Mouse (Mus musculus): ENCODE results near the gene Sars2. TPM values are rescaled to one million over a fixed set of nuclear protein-coding genes. Genes with fewer than 3 reads are reported as not detected.
A peak's percentile ranks its signal among the peaks of the same experiment; 100 is the strongest.
"Not testable (repeated sequence)": the region's sequence is repeated elsewhere in the genome, so short reads cannot be mapped to it uniquely, and the experiment has no call there.

Gene Sars2
- polyA plus RNA-seq (2016; fragmentation: Nextera tagmentation; extraction: Ambion mirVana): 30.7 and 32.2 TPM in 2 replicates

DNA sequence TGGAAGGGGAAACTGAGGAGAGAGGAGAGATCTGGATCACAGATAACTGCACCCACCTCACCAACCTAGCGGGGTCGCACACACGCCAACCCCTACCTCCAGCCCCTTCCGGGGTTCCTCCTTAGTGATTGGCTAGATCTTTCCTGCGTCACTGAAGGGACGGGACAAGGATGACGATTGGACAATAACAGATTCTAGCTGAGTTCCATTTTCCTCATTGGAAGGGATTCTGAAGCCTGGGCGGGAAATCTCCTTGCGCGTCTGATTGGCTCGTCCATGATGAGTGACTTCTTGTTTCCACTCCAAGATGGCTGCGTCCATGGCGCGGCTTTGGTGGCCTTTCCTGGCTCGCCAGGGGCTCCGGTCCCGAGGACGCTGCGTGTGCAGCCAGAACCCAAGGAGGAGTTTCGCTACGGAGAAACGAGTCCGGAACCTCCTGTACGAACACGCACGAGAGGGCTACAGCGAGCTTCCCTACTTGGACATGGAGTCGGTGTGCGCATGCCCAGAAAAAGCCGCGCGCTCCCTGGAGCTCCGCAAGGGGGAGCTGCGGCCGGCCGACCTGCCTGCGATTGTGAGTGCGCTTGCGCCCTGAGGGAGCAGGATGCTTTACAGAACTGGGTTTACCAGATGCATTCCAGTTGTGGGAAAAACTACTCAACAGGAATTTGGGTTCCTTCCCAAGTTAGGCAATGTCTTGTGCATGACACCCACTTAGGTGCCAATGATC, at the start of gene Sars2, which contains the start of gene Mrps12:
Sars2 (plus strand) TSS at position 284 of the 730 bp plus-strand sequence.
Mrps12 (minus strand) TSS at position 112 of the 730 bp plus-strand sequence.
- Histone ChIP-seq H3K27me3 (ENCODE audit: insufficient read depth, poor library complexity, severe bottlenecking) (no peaks in the 10 kb centered on the region), H3K4me1 (peaks cover 15% of the 10 kb centered on the region; the same call in 1 of the 2 replicates)

DNA sequence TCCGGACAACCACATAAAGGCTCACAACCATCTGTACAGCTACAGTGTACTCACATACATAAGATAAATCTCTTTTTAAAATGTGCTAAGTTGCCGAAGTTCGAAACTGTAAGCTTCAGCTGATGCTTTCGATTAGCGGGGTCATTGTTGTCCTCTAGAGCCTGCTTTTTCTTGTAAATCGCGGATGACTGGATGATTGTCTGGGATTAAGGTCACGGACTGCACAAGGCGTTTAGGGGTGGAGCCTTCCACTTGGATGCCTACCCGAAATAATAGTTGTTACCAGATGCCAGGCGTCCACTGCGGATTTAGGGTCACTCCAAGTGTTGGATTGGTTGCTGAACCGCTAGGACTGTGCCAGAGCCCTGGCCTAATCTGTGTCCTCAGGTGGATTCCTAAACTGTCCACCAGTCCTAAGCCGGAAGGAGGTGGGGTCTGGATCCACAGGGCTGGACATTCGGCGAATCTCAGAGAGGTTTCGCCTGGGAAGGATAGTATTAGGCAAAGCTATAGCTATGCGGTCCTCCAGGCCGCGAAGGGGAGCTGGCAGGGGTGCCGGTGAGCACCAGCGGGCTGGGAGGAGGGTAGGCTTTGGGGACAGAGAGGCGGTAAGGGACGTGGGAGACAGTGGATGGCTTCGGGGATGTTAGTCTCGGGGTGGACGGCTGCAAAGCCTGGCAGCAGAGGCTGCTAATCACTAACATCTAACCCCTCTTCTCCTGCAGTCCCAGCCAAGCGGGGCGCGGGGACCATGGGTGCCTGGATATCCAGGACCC, 49.1 kb upstream of the Sars2 start, which contains the start of gene Fbxo27:
Fbxo27 (plus strand) TSS at position 305 of the 776 bp plus-strand sequence.
- Histone ChIP-seq H3K27ac (peak within 1 kb of the TSS; percentile 80), H3K4me3 (peak within 1 kb of the TSS; percentile 68), H3K9me3 (no peaks in the 10 kb centered on the region), H3K27me3 (ENCODE audit: insufficient read depth, poor library complexity, severe bottlenecking) (peaks cover 32% of the 10 kb centered on the region), H3K36me3 (0 out of 2 replicates have a peak, but pooled peaks cover 4% of the 10 kb centered on the region), H3K4me1 (peaks cover 15% of the 10 kb centered on the region)
- peak; percentile 77 for DNase-seq (ENCODE audit: low spot score)
- 33% methylated on average over 30 of the region's 30 CpGs for WGBS

More for the DNA sequence above, at the start of gene Sars2, which contains the start of gene Mrps12:
- under 1% methylated on average over 39 of the region's 39 CpGs for WGBS
- Histone ChIP-seq H3K9me3 (no peaks in the 10 kb centered on the region), H3K4me3 (peak within 1 kb of the TSS; percentile 80), H3K36me3 (peaks cover 64% of the 10 kb centered on the region), H3K27ac (peak within 1 kb of the TSS; percentile 96)
- peak; percentile 99 for DNase-seq (ENCODE audit: low spot score)

DNA sequence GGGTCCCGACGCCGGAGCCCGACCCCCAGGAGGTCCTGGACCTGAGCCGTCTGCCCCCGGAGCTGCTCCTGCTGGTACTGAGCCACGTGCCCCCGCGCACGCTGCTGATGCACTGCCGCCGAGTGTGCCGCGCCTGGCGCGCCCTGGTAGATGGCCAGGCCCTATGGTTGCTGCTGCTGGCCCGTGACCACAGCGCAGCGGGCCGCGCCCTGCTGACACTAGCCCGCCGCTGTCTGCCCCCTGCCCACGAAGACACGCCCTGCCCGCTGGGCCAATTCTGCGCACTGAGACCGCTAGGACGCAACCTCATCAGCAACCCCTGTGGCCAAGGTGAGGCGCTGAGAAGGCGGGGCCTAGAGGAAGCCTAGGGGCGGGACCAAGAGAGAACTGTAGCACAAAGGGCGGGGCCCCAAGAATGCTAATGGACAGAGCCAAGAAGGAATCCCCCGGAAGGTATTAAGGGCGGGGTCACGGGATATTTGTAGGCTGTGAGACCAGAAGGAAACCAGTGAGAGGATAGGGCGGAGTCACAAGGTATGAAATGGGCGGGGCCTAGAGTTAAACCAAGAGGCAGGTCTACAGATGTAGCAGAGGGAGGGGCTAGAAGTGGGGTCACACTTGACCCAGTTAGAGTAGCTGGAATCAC, 48.3 kb upstream of the Sars2 start:
- peak overlapping the region; percentile 80 for H3K27ac ChIP-seq
- 4% methylated on average over 38 of the region's 38 CpGs for WGBS

DNA sequence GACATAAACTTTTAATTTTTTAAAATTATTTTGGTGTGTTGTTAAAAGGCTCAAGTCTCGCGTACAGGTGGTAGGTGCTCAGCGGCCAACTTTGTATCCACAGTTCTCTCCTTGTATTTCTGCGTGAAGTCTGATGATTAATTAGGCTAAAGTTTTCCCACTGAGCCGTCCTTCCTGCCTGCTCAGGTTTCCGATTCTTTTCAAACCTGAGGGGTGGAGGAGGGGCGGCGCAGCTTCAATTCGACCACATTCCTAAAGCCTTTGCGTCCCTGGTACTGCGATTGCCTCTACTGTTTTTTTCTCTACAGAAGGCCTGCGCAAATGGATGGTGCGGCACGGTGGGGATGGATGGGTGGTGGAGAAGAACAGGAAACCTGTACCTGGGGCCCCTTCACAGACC, 47.4 kb upstream of the Sars2 start:
- Histone ChIP-seq H3K9me3 (no peaks in the 10 kb centered on the region), H3K4me1 (peaks cover 15% of the 10 kb centered on the region), H3K36me3 (peaks cover 7% of the 10 kb centered on the region; the same call in 1 of the 2 replicates), H3K27me3 (ENCODE audit: insufficient read depth, poor library complexity, severe bottlenecking) (peaks cover 32% of the 10 kb centered on the region), H3K27ac (no peak overlapping the region; the same call in 1 of the 2 replicates), H3K4me3 (peak overlapping the region; percentile 20; the same call in 1 of the 2 replicates)
- 8% methylated on average over 14 of the region's 14 CpGs for WGBS
- no peak for DNase-seq (ENCODE audit: low spot score)

More for the DNA sequence above, 48.3 kb upstream of the Sars2 start:
- Histone ChIP-seq H3K4me1 (peaks cover 15% of the 10 kb centered on the region), H3K36me3 (0 out of 2 replicates have a peak, but pooled peaks cover 4% of the 10 kb centered on the region), H3K4me3 (peak overlapping the region; percentile 68), H3K9me3 (no peaks in the 10 kb centered on the region), H3K27me3 (ENCODE audit: insufficient read depth, poor library complexity, severe bottlenecking) (peaks cover 32% of the 10 kb centered on the region)
- peak; percentile 91 for DNase-seq (ENCODE audit: low spot score)

DNA sequence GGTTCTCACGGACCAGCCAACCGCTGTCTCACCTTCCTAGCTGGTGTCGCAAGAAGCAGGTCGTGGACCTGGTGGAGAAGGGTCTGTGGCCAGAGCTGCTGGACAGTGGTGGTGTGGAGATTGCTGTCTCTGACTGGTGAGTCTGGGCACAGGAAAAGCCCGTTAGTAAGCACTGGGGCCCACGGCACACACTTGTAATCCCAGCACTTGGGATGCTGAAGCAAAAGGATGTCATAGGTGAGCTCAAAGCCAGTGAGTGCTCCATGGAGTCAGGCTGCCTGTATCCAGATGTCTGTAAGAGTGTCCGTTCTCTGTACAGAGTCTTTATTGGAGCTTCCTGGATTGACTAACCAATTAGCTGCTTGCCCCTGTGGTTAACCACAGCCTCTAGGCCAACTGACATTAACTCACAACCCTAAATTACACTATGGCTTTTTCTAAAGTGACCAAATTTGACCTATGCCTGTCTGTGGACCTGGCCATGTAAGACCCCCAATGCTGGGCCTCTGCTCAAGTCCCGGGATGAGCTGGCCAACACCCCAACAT, 46.8 kb upstream of the Sars2 start:
- WGBS: 58% methylated on average over 8 of the region's 8 CpGs
- Histone ChIP-seq H3K4me1 (peaks cover 15% of the 10 kb centered on the region), H3K27ac (peak overlapping the region; percentile 23; the same call in 1 of the 2 replicates), H3K27me3 (ENCODE audit: insufficient read depth, poor library complexity, severe bottlenecking) (peaks cover 32% of the 10 kb centered on the region), H3K9me3 (no peaks in the 10 kb centered on the region), H3K36me3 (peaks cover 8% of the 10 kb centered on the region; the same call in 1 of the 2 replicates), H3K4me3 (peak overlapping the region; percentile 20; the same call in 1 of the 2 replicates)
- no peak for DNase-seq (ENCODE audit: low spot score)

DNA sequence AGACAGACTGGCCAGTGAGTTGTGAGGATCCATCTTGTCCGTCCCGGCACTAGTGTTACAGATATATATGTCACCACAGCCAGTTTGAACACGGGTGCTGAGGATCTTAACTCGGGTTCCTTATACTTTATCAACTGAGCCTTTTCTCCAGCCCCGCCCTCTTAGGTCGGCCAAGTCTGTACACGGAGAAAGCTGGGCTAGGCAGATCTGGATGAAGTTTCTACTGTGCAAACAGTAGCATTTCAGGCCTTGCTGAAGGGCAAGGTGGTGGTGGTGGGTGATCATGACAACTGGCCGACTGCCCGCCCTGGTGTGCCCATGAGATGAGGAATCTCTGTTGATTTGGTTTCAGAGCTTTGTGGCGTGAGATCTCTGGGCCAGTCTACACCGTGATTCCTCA, 44.5 kb upstream of the Sars2 start:
- 89% methylated on average over 11 of the region's 11 CpGs for WGBS
- DNase-seq (ENCODE audit: low spot score): no peak

DNA sequence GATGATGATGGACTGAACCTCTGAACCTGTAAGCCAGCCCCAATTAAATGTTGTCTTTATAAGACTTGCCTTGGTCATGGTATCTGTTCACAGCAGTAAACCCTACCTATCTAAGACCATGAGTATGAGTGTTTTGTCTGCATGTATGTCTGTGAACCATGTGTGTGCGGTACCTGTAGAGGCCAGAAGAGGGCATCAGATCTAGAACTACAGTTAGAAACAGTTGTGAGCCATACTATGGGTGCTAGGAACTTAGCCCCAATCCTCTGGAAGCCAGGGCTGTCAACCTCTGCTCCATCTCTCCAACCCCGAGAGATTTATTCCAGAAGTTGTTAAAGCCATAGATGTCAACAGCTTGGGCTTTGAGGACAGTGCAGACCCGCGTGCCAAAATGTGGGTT, 41.5 kb upstream of the Sars2 start:
- Histone ChIP-seq H3K4me1 (no peaks in the 10 kb centered on the region), H3K27ac (no peak overlapping the region), H3K4me3 (no peak overlapping the region), H3K9me3 (0 out of 2 replicates have a peak, but pooled peaks cover 5% of the 10 kb centered on the region), H3K36me3 (peaks cover 18% of the 10 kb centered on the region; the same call in 1 of the 2 replicates), H3K27me3 (ENCODE audit: insufficient read depth, poor library complexity, severe bottlenecking) (no peaks in the 10 kb centered on the region)
- no peak for DNase-seq (ENCODE audit: low spot score)
- 94% methylated on average over 4 of the region's 4 CpGs for WGBS

More for the DNA sequence above, 44.5 kb upstream of the Sars2 start:
- Histone ChIP-seq H3K9me3 (0 out of 2 replicates have a peak, but pooled peaks cover 5% of the 10 kb centered on the region), H3K4me3 (no peak overlapping the region), H3K4me1 (peaks cover 15% of the 10 kb centered on the region), H3K27me3 (ENCODE audit: insufficient read depth, poor library complexity, severe bottlenecking) (peaks cover 23% of the 10 kb centered on the region), H3K27ac (no peak overlapping the region), H3K36me3 (peaks cover 18% of the 10 kb centered on the region; the same call in 1 of the 2 replicates)

DNA sequence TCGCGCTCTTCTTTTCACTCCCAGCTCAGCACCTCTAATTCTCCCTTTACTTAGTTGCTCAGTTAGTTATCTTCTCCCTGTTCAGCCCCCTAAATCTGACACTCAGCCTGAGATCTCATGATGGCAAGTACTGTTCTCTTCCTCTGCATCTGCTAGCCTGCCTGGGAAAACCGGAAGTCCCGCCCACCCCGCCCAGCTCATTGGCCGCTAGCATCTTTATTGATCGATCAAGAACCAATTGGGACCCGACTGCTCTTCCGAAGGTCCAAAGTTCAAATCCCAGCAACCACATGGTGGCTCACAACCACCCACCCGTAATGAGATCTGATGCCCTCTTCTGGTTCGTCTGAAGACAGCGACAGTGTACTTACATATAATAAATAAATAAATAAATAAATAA, 40.5 kb upstream of the Sars2 start:
- not testable (repeated sequence) for DNase-seq (ENCODE audit: low spot score); H3K9me3 ChIP-seq; H3K4me3 ChIP-seq; H3K4me1 ChIP-seq; H3K27me3 ChIP-seq (ENCODE audit: insufficient read depth, poor library complexity, severe bottlenecking); H3K27ac ChIP-seq
- peaks cover 18% of the 10 kb centered on the region; the same call in 1 of the 2 replicates for H3K36me3 ChIP-seq
- WGBS: 93% methylated on average over 12 of the region's 12 CpGs

DNA sequence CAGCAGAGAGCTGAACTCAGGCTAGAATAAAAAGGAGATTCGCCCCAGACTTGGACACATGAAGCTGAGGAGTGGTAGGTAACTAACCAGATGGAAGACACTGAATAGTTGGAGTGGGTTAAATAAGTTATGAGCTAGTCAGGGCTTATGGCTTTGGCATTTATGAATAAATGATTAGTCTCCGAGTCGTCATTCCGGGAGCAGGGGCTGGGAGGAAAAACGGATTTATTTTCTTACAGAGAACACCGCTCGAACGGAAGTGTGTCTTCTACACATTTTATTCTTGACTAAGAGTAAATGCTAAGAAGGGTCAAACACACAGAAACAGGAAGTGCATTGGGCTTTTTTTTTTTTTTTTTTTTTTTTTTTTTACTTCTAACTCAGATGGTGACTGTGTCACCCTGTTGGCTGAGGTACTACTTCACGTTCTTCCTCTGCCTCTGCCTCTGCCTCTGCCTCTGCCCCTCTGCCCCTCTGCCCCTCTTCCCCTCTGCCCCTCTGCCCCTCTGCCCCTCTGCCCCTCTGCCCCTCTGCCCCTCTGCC, 39.1 kb upstream of the Sars2 start:
- Histone ChIP-seq H3K4me1 (no peaks in the 10 kb centered on the region), H3K4me3 (no peak overlapping the region), H3K27ac (no peak overlapping the region), H3K36me3 (peaks cover 14% of the 10 kb centered on the region; the same call in 1 of the 2 replicates), H3K9me3 (0 out of 2 replicates have a peak, but pooled peaks cover 5% of the 10 kb centered on the region), H3K27me3 (ENCODE audit: insufficient read depth, poor library complexity, severe bottlenecking) (no peaks in the 10 kb centered on the region)
- DNase-seq (ENCODE audit: low spot score): no peak
- 71% methylated on average over 9 of the region's 9 CpGs for WGBS

DNA sequence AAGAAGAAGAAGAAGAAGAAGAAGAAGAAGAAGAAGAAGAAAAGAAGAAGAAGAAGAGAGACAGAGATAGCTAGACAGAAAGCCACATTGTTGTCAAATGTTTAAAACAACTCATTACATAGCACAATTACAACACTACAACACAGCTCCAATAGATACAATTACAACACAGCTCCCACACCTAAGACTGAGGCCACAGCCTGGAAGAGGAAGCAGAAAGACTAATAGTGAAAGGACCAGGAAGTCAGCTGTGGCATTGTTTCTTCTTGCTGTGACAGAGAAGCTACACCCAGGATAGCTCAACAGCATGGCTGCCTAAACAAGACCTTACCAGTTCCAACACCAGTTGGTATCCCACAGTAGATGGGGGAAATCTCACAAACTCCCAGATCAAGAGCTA, 32.3 kb upstream of the Sars2 start:
- Histone ChIP-seq H3K27me3 (ENCODE audit: insufficient read depth, poor library complexity, severe bottlenecking) (no peaks in the 10 kb centered on the region), H3K27ac (no peak overlapping the region), H3K4me3 (no peak overlapping the region), H3K9me3 (no peaks in the 10 kb centered on the region), H3K36me3 (no peaks in the 10 kb centered on the region), H3K4me1 (peaks cover 10% of the 10 kb centered on the region)
- DNase-seq (ENCODE audit: low spot score): no peak

DNA sequence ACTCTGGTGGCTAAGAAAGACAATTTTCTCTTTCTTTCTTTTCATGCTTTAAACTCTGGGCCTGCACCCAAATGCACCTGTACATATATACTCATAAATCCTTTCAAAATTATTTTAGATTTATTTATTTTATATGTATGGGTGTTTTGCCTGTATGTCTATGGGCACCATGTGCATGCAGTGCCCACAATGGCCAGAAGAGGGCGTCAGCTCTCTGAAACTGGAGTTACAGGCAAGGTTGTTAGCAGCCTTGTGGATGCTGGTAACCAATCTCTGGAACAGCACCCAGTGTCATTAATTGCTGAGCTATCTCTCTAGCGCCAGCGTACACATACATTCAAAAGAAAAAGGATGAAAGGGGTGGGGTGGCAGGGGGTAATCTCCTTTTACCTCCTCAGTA, 30.8 kb upstream of the Sars2 start:
- Histone ChIP-seq H3K27ac (no peak overlapping the region), H3K9me3 (no peaks in the 10 kb centered on the region), H3K27me3 (ENCODE audit: insufficient read depth, poor library complexity, severe bottlenecking) (no peaks in the 10 kb centered on the region), H3K4me1 (peaks cover 19% of the 10 kb centered on the region), H3K36me3 (no peaks in the 10 kb centered on the region), H3K4me3 (no peak overlapping the region)
- DNase-seq (ENCODE audit: low spot score): no peak
- 66% methylated on average over 3 of the region's 3 CpGs for WGBS

DNA sequence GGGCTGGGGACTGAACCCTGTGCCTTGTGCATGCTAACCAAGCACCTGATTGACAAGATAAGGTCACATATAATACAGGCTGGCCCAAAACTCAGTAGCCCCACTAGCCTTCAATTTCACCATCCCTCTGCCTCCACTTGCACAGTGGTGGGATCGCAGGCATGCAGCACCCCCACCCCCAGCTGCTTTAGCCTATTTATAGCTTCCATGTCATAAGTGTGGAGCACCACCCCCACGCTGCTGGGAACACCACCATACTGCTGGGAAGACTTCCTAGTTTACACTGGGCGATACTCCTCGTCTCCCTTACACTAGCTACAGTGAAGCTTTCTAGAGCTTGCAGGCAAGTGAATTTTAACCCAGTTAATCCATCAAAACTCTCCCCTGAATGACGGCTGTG, 27.1 kb upstream of the Sars2 start:
- Histone ChIP-seq H3K4me1 (peaks cover 31% of the 10 kb centered on the region), H3K4me3 (0 out of 2 replicates have a peak overlapping the region, but pooled peaks have one; percentile 0), H3K9me3 (no peaks in the 10 kb centered on the region), H3K27me3 (ENCODE audit: insufficient read depth, poor library complexity, severe bottlenecking) (no peaks in the 10 kb centered on the region), H3K36me3 (no peaks in the 10 kb centered on the region), H3K27ac (peak overlapping the region; percentile 54; the same call in 1 of the 2 replicates)
- 51% methylated on average over 5 of the region's 5 CpGs for WGBS
- no peak for DNase-seq (ENCODE audit: low spot score)
